ENCODE assay signal across 15 mouse cellular contexts in the genomic region with DNA sequence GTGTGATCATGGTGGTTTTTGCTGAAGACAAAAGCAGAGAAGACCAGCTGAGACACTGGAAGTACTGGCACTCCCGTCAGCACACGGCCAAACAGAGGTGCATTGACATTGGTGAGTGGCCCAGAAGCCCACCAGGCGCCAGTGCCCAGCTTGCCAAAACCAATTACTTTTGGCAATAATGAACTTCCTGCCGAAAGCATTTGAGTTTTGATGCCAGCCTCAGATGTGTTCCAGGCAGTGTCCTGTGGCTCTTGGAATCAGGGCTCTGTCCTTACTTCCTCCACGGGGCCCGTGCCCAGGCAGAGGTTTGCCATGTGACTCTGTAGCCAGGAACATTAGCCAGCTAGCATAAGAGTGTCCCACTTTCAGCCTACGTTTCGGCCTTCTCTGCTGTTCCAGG. TPM values are rescaled to one million over a fixed set of nuclear protein-coding genes. Genes with fewer than 3 reads are reported as not detected.
DNase-seq lines count a peak whose midpoint lies in the region; TF ChIP-seq lines count a peak whose summit lies in the region.
"Had no signal": no experiment of that assay in that cellular context is flagged by ENCODE, and none has a peak within 500 bp of the region (broad histone marks: within the 10 kb centered on the region; RNA-seq: fewer than 3 reads in every experiment).

No protein-coding gene starts in this region.

- intact Hi-C loops in heart, postnatal 10 days (cut with DNase I) = no loop called here
- intact Hi-C loops in left cerebral cortex, postnatal 14 days (cut with DNase I) = no loop called here

- no peaks in the 10 kb centered on the region for H3K4me1 ChIP-seq in lung, adult 2 months (ENCODE audit: control insufficient read depth, insufficient read depth, low read length)
- H3K4me1 ChIP-seq: limb, embryonic 13.5 days had no signal

- 77% methylated on average over 8 of the region's 8 CpGs for WGBS in lung, adult 2 months

- TF ChIP-seq POLR2A in lung, adult 2 months (IDR thresholded peaks at IDR 0.05; ENCODE audit: borderline replicate concordance, extremely low read depth, low read depth, low read length) = no peak

- TF ChIP-seq CTCF in lung, adult 2 months (IDR thresholded peaks at IDR 0.05; ENCODE audit: insufficient read depth, low read length) = no peak

- no peak overlapping the region for H3K4me3 ChIP-seq in lung, adult 2 months (replicated peaks; ENCODE audit: extremely low read depth, low read depth, low read length)
- H3K4me3 ChIP-seq: heart, embryonic 12.5 days; limb, embryonic 13.5 days; midbrain, embryonic 13.5 days had no signal

- DNase-seq in cerebellum, postnatal 10 days = peak; percentile 62 to 76
- no peak for DNase-seq in cerebellum, adult 9-10 months
- peak; percentile 95 for DNase-seq in heart, adult 11 months
- DNase-seq in heart, postnatal 10 days = no peak
- DNase-seq in left cerebral cortex, postnatal 14 days (ENCODE audit: low spot score in 2 of 2) = peak; percentile 30 to 46
- no peak for DNase-seq in left cerebral cortex, adult 9 months (ENCODE audit: low spot score in 2 of 2)
- peak; percentile 52 to 79 for DNase-seq in layer of hippocampus, postnatal 14 days (ENCODE audit: low spot score in 2 of 2)
- DNase-seq in lung, adult 2 months = no peak
- DNase-seq: cerebellum, adult 11-12 months; kidney, adult 18-20 months; lung, postnatal 4 days; thymus, postnatal 25 days had no signal

RNA-seq across cellular contexts. Expression of gene Grhl1, which starts 12.8 kb away (rescaled TPM):
- under 1 TPM; 0.22 to 0.65 TPM for total RNA-seq in heart, postnatal 10 days (2021)
- 10 to 100 TPM; 10.8 to 11.0 TPM for total RNA-seq in left cerebral cortex, postnatal 14 days (2021)
- 10 to 100 TPM; 20.4 to 20.6 TPM for total RNA-seq in layer of hippocampus, postnatal 14 days (2021)
- 2.2 and 6.5 TPM in 2 replicates for polyA plus RNA-seq in lung, adult 2 months (2012; rRNA removed)

Comparison
In these comparisons a context has a peak if more than half of its experiments do, and no peak if none do; other contexts are left out.
1. DNase-seq: peak in cerebellum, postnatal 10 days (2 of 2), heart, adult 11 months (single experiment), left cerebral cortex, postnatal 14 days (2 of 2) and layer of hippocampus, postnatal 14 days (2 of 2); none in cerebellum, adult 9-10 months (single experiment), heart, postnatal 10 days (0 of 2), left cerebral cortex, adult 9 months (0 of 2) and lung, adult 2 months (single experiment).
2. RNA of gene Grhl1, which starts 12.8 kb away (total RNA-seq): 20.4 to 20.6 TPM in layer of hippocampus, postnatal 14 days and 10.8 to 11.0 TPM in left cerebral cortex, postnatal 14 days; 0.22 to 0.65 TPM in heart, postnatal 10 days; every median in the first group is over 4 times any median in the second.